Mouse (Mus musculus): Measurements from ENCODE around the gene Vmn1r178. TPM values are rescaled to one million over a fixed set of nuclear protein-coding genes. Genes with fewer than 3 reads are reported as not detected.
"Not testable (repeated sequence)": the region's sequence is repeated elsewhere in the genome, so short reads cannot be mapped to it uniquely, and the experiment has no call there.

Vmn1r178 gene
- polyA plus RNA-seq (2015; fragmentation: Nextera tagmentation; extraction: Ambion mirVana) = not detected in 2 replicates

GRCm38 (mm10) chr7:23891709-23892108 lies at the start of gene Vmn1r178:
Gene Vmn1r178, plus strand, starts transcription at chr7:23892009.
- Histone ChIP-seq H3K4me3 (ENCODE audit: low read depth, low read length) (no peak within 1 kb of the TSS), H3K9ac (replicated peaks) (no peak within 1 kb of the TSS), H3K9me3 (ENCODE audit: low read length) (peaks cover 3% of the 10 kb centered on the region; the same call in 1 of the 2 replicates), H3K4me1 (ENCODE audit: insufficient read depth) (no peaks in the 10 kb centered on the region), H3K36me3 (replicated peaks; ENCODE audit: insufficient read depth, low read length) (no peaks in the 10 kb centered on the region), H3K27ac (ENCODE audit: low read depth) (no peak within 1 kb of the TSS), H3K4me2 (ENCODE audit: low read depth, low read length) (no peak within 1 kb of the TSS), H3K27me3 (ENCODE audit: insufficient read depth, low read length) (no peaks in the 10 kb centered on the region)
- DNase-seq = no peak
- ATAC-seq = no peak
- no peak for TF ChIP-seq EP300 (IDR thresholded peaks at IDR 0.05; ENCODE audit: low read depth)
- TF ChIP-seq CTCF (IDR thresholded peaks at IDR 0.05; ENCODE audit: low read depth) = no peak
- WGBS (ENCODE audit: insufficient replicate concordance) = 71% methylated on average over 1 of the region's 1 CpGs

GRCm38 (mm10) chr7:23866349-23866748 lies 25.5 kb upstream of the Vmn1r178 start, which contains the start of gene Vmn1r177:
Gene Vmn1r177, minus strand, starts transcription at chr7:23866449.
- H3K4me2 ChIP-seq (ENCODE audit: low read depth, low read length); H3K9me3 ChIP-seq (ENCODE audit: low read length); H3K4me1 ChIP-seq (ENCODE audit: insufficient read depth); ATAC-seq; H3K27ac ChIP-seq (ENCODE audit: low read depth); H3K9ac ChIP-seq (replicated peaks); DNase-seq; H3K4me3 ChIP-seq (ENCODE audit: low read depth, low read length); H3K36me3 ChIP-seq (replicated peaks; ENCODE audit: insufficient read depth, low read length); H3K27me3 ChIP-seq (ENCODE audit: insufficient read depth, low read length): not testable (repeated sequence)
- 0% methylated on average over 1 of the region's 1 CpGs for WGBS (ENCODE audit: insufficient replicate concordance)

- not testable (repeated sequence) for H3K27me3 ChIP-seq (ENCODE audit: insufficient read depth, low read length); H3K36me3 ChIP-seq (replicated peaks; ENCODE audit: insufficient read depth, low read length); ATAC-seq; H3K9me3 ChIP-seq (ENCODE audit: low read length); H3K9ac ChIP-seq (replicated peaks); DNase-seq; H3K27ac ChIP-seq (ENCODE audit: low read depth); H3K4me3 ChIP-seq (ENCODE audit: low read depth, low read length); H3K4me1 ChIP-seq (ENCODE audit: insufficient read depth); H3K4me2 ChIP-seq (ENCODE audit: low read depth, low read length)
- WGBS (ENCODE audit: insufficient replicate concordance) = 47% methylated on average over 3 of the region's 4 CpGs
These were observed 14.9 kb upstream of the Vmn1r178 start for GRCm38 (mm10) chr7:23876918-23877317.

GRCm38 (mm10) chr7:23926678-23927077 lies 34.9 kb downstream of the Vmn1r178 start, which contains the start of gene Vmn1r179:
Gene Vmn1r179, plus strand, starts transcription at chr7:23926978.
- Histone ChIP-seq H3K4me2 (ENCODE audit: low read depth, low read length) (no peak within 1 kb of the TSS), H3K27ac (ENCODE audit: low read depth) (no peak within 1 kb of the TSS), H3K4me3 (ENCODE audit: low read depth, low read length) (no peak within 1 kb of the TSS), H3K9ac (replicated peaks) (no peak within 1 kb of the TSS), H3K36me3 (replicated peaks; ENCODE audit: insufficient read depth, low read length) (no peaks in the 10 kb centered on the region), H3K27me3 (ENCODE audit: insufficient read depth, low read length) (no peaks in the 10 kb centered on the region), H3K4me1 (ENCODE audit: insufficient read depth) (no peaks in the 10 kb centered on the region), H3K9me3 (ENCODE audit: low read length) (no peaks in the 10 kb centered on the region)
- no peak for TF ChIP-seq CTCF (IDR thresholded peaks at IDR 0.05; ENCODE audit: low read depth)
- TF ChIP-seq EP300 (IDR thresholded peaks at IDR 0.05; ENCODE audit: low read depth) = no peak
- ATAC-seq (no peak), DNase-seq (no peak)
- WGBS (ENCODE audit: insufficient replicate concordance) = 37% methylated on average over 2 of the region's 2 CpGs

Other genes with a start within 250 kb of the Vmn1r178 start
- not detected in 2 replicates for gene Vmn1r172, start 233.7 kb upstream of the Vmn1r178 start, polyA plus RNA-seq (2015; fragmentation: Nextera tagmentation; extraction: Ambion mirVana)
- gene Vmn1r173, start 191.3 kb upstream of the Vmn1r178 start, polyA plus RNA-seq (2015; fragmentation: Nextera tagmentation; extraction: Ambion mirVana) = not detected in 2 replicates
- gene Vmn1r174, start 139.7 kb upstream of the Vmn1r178 start, polyA plus RNA-seq (2015; fragmentation: Nextera tagmentation; extraction: Ambion mirVana) = not detected in 2 replicates
- not detected in 2 replicates for gene Vmn1r175, start 81.4 kb upstream of the Vmn1r178 start, polyA plus RNA-seq (2015; fragmentation: Nextera tagmentation; extraction: Ambion mirVana)
- not detected in 2 replicates for gene Vmn1r176, start 54.6 kb upstream of the Vmn1r178 start, polyA plus RNA-seq (2015; fragmentation: Nextera tagmentation; extraction: Ambion mirVana)
- gene Vmn1r177, start 25.6 kb upstream of the Vmn1r178 start, polyA plus RNA-seq (2015; fragmentation: Nextera tagmentation; extraction: Ambion mirVana) = not detected in 2 replicates
- gene Vmn1r179, start 35.0 kb downstream of the Vmn1r178 start, polyA plus RNA-seq (2015; fragmentation: Nextera tagmentation; extraction: Ambion mirVana) = not detected in 2 replicates
- gene Vmn1r180, start 58.6 kb downstream of the Vmn1r178 start, polyA plus RNA-seq (2015; fragmentation: Nextera tagmentation; extraction: Ambion mirVana) = not detected in 2 replicates
- not detected in 2 replicates for gene Vmn1r181, start 82.6 kb downstream of the Vmn1r178 start, polyA plus RNA-seq (2015; fragmentation: Nextera tagmentation; extraction: Ambion mirVana)
- gene V1rd19, start 109.7 kb downstream of the Vmn1r178 start, polyA plus RNA-seq (2015; fragmentation: Nextera tagmentation; extraction: Ambion mirVana) = not detected in 2 replicates
- not detected in 2 replicates for gene Vmn1r183, start 161.2 kb downstream of the Vmn1r178 start, polyA plus RNA-seq (2015; fragmentation: Nextera tagmentation; extraction: Ambion mirVana)
- gene Zfp180, start 189.9 kb downstream of the Vmn1r178 start, polyA plus RNA-seq (2015; fragmentation: Nextera tagmentation; extraction: Ambion mirVana) = 3.2 and 4.0 TPM in 2 replicates
- gene Zfp112, start 220.3 kb downstream of the Vmn1r178 start, polyA plus RNA-seq (2015; fragmentation: Nextera tagmentation; extraction: Ambion mirVana) = 0.76 and 0.86 TPM in 2 replicates
- gene Zfp235, start 242.2 kb downstream of the Vmn1r178 start, polyA plus RNA-seq (2015; fragmentation: Nextera tagmentation; extraction: Ambion mirVana) = 2.8 and 3.3 TPM in 2 replicates